Mouse (Mus musculus) cortical plate, adult 2 months (tissue): ENCODE measurements at regions not wholly inside any gene's neighbourhood (a gene's known extent, or its start where the extent isn't known, plus 50 kb on each side); places are given as distances from the start of the nearest gene placed in this dataset.

Experiments
- H3K27ac ChIP-seq: fragments of 200-500 bp; 2 replicates; pipeline ENCODE4 v1.5.1; 2012; ENCODE audit warnings: low read length, control low read depth, inconsistent platforms; ENCODE audit not compliant: insufficient read depth
- H3K4me1 ChIP-seq: fragments of 200-500 bp; 2 replicates; pipeline ENCODE4 v1.6.1; 2011; ENCODE audit warnings: low read length; ENCODE audit not compliant: control insufficient read depth, insufficient read depth
- H3K4me3 ChIP-seq: fragments of 200-500 bp; 2 replicates; pipeline ENCODE4 v1.5.1; 2011; ENCODE audit warnings: mild to moderate bottlenecking, low read length, control low read depth; ENCODE audit not compliant: insufficient read depth
- CTCF ChIP-seq: fragments of 200-500 bp; IDR thresholded peaks from 2 replicates; pipeline ENCODE4 v1.5.1; 2011; ENCODE audit warnings: mild to moderate bottlenecking, control low read depth, low read length; ENCODE audit not compliant: insufficient read depth; ENCODE audit errors: extremely low read depth
- POLR2A ChIP-seq: fragments of 200-500 bp; IDR thresholded peaks from 2 replicates; pipeline ENCODE4 v1.6.1; 2011; ENCODE audit warnings: mild to moderate bottlenecking, low read length, control low read depth; ENCODE audit not compliant: insufficient read depth; ENCODE audit errors: extremely low read depth

GRCm38 (mm10) chr13:101487621-101488020 is 280.4 kb downstream of the Pik3r1 start:
- Histone ChIP-seq H3K27ac (peak overlapping the region; percentile 77), H3K4me3 (no peak overlapping the region), H3K4me1 (no peaks in the 10 kb centered on the region; the same call in 1 of the 2 replicates)
- TF ChIP-seq CTCF (no peak), POLR2A (no peak)

GRCm38 (mm10) chr13:101485823-101486222 is 282.2 kb downstream of the Pik3r1 start:
- Histone ChIP-seq H3K4me1 (no peaks in the 10 kb centered on the region; the same call in 1 of the 2 replicates), H3K27ac (no peak overlapping the region), H3K4me3 (no peak overlapping the region)
- no peak for TF ChIP-seq CTCF

GRCm38 (mm10) chr13:101483816-101484215 is 284.2 kb downstream of the Pik3r1 start:
- Histone ChIP-seq H3K27ac (no peak overlapping the region), H3K4me1 (no peaks in the 10 kb centered on the region; the same call in 1 of the 2 replicates), H3K4me3 (no peak overlapping the region)
- no peak for TF ChIP-seq CTCF
- TF ChIP-seq POLR2A, result no peak

- no peaks in the 10 kb centered on the region for H3K4me1 ChIP-seq
- no peak overlapping the region for H3K27ac ChIP-seq
- no peak for TF ChIP-seq POLR2A
- no peak for TF ChIP-seq CTCF
- H3K4me3 ChIP-seq, result no peak overlapping the region
These were observed 286.3 kb downstream of the Pik3r1 start for GRCm38 (mm10) chr13:101481551-101482184.

- H3K4me1 ChIP-seq, result no peaks in the 10 kb centered on the region
- TF ChIP-seq CTCF, result no peak
- TF ChIP-seq POLR2A, result no peak
- H3K4me3 ChIP-seq, result no peak overlapping the region
- H3K27ac ChIP-seq, result no peak overlapping the region
These were observed 288.7 kb downstream of the Pik3r1 start for GRCm38 (mm10) chr13:101479297-101479652.

- Histone ChIP-seq H3K4me3 (no peak overlapping the region), H3K4me1 (no peaks in the 10 kb centered on the region), H3K27ac (no peak overlapping the region)
- TF ChIP-seq POLR2A (no peak), CTCF (no peak)
These were observed 289.3 kb downstream of the Pik3r1 start for GRCm38 (mm10) chr13:101478608-101479296.

- TF ChIP-seq CTCF (no peak), POLR2A (no peak)
- H3K27ac ChIP-seq, result no peak overlapping the region
- no peaks in the 10 kb centered on the region for H3K4me1 ChIP-seq
- H3K4me3 ChIP-seq, result no peak overlapping the region
These were observed 294.7 kb downstream of the Pik3r1 start for GRCm38 (mm10) chr13:101473349-101473748.

GRCm38 (mm10) chr13:101470560-101471247 is 297.3 kb downstream of the Pik3r1 start:
- no peak overlapping the region for H3K27ac ChIP-seq
- H3K4me1 ChIP-seq, result no peaks in the 10 kb centered on the region
- H3K4me3 ChIP-seq, result no peak overlapping the region
- no peak for TF ChIP-seq POLR2A
- TF ChIP-seq CTCF, result no peak

DNA sequence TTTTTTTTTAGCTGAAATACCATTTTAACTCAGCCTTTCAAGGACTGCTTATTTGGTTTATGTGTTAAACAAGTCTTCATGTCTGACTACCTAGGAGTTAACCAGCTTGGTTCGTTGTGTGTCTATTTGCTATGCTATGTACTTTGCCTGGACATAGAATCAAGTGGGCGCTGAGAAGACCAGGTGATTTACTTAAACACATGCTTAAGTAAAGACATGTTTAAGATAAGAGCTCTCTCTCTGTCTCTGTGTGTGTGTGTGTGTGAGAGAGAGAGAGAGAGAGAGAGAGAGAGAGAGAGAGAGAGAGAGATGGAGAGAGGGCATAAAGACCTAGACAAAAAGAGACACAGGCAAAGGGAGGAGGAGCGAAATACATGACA is 302.3 kb downstream of the Pik3r1 start:
- H3K27ac ChIP-seq, result no peak overlapping the region
- no peak overlapping the region for H3K4me3 ChIP-seq
- H3K4me1 ChIP-seq, result no peaks in the 10 kb centered on the region
- TF ChIP-seq CTCF (no peak), POLR2A (no peak)

DNA sequence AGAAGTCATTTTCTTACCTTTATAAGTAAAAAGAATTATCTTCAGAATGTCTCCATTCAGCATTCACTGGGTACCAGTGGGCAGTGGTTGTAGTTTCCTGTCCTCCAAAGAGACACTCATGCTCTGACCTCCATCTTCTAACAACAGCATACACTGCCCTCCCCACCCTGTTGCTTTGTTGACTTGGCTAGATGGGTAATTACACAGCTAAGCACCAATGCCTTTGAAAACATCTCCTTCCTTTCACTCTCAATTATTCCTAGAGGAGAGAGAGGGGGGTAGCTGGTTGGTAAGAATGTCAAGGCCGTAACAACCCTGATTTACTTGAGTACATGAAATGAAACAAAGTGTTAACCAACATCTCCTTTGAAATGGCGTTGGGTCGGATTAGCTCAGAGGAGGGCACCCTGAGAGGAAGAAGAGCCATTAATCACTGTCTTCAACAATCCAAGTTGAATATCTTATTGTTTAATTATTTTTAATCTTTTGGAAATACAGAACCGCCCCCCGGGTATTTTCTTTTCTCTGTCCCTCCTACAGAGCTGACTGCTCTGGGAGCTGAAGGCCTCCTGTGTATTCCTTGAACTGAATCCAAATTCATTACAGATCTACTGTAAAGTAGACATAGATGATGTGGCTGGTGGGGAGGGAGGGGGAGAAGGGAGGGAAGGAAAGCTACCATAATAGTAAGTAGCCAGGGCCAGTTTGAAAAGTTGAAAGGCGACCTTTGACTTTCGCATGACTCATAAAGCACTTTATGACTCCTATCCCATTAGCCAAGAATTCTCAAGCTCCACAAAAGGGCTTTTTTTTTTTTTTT is 302.9 kb downstream of the Pik3r1 start:
- no peak overlapping the region for H3K4me3 ChIP-seq
- no peak overlapping the region for H3K27ac ChIP-seq
- no peaks in the 10 kb centered on the region for H3K4me1 ChIP-seq
- TF ChIP-seq POLR2A (no peak), CTCF (no peak)
